Mouse (Mus musculus): ENCODE measurements at regions not wholly inside any gene's neighbourhood (a gene's known extent, or its start where the extent isn't known, plus 50 kb on each side); places are given as distances from the start of the nearest gene placed in this dataset.

DNA sequence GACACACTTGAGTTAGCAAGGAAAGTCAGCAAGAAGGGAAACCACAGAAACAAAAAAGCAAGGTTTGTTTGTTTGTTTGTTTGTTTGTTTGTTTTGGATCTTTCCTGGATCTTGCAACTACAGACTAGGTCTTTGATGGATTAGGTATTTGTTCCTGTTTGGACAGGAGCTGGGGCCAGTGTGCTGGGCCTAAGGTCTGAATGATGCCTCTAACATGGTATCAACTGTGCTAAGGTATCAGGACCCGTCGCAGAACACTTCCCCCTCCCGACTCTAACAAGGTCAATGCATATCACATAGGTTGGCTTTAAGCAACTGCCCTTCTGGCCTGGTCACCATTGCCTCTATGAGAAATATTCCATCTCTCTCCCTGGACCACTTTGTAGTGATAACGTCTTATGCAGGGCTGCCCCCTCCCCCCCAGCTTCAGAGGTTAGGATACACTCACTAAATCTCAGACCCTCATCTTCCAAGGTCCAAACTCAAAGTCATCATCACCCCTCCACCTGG lies 103.3 kb upstream of the Cpsf6 start:
- TF ChIP-seq CTCF (IDR thresholded peaks at IDR 0.05) (no peak), EP300 (IDR thresholded peaks at IDR 0.05) (no peak)

All from lung, postnatal 0 days (tissue).